14 mouse cellular contexts compared by ENCODE assay signal in genomic region chr10:118608376-118609145, GRCm38 (mm10).
"Had no signal": no experiment of that assay in that cellular context is flagged by ENCODE, and none has a peak within 500 bp of the region (broad histone marks: within the 10 kb centered on the region; RNA-seq: fewer than 3 reads in every experiment).

No protein-coding gene starts in this region.

- ATAC-seq: lung, postnatal 0 days; midbrain, embryonic 15.5 days had no signal

- H3K9ac ChIP-seq: limb, embryonic 12.5 days; liver, embryonic 15.5 days; midbrain, embryonic 15.5 days; neural tube, embryonic 13.5 days; stomach, embryonic 15.5 days had no signal

- DNase-seq: kidney, adult 8-10 months; liver; lung, adult 2 months; lung, postnatal 36 days; right cerebral cortex, postnatal 14 days; thymus, postnatal 36 days had no signal

- H3K36me3 ChIP-seq: limb, embryonic 12.5 days; liver, embryonic 15.5 days; midbrain, embryonic 10.5 days; midbrain, embryonic 15.5 days; neural tube, embryonic 13.5 days; stomach, embryonic 15.5 days had no signal

- H3K9me3 ChIP-seq: liver, embryonic 15.5 days; midbrain, embryonic 15.5 days; neural tube, embryonic 13.5 days; stomach, embryonic 15.5 days had no signal

- H3K27me3 ChIP-seq: limb, embryonic 12.5 days; liver, embryonic 15.5 days; midbrain, embryonic 15.5 days; neural tube, embryonic 13.5 days; stomach, embryonic 15.5 days had no signal

- H3K27ac ChIP-seq: layer of hippocampus, adult 2 months; limb, embryonic 12.5 days; liver, embryonic 15.5 days; midbrain, embryonic 10.5 days; midbrain, embryonic 15.5 days; neural tube, embryonic 13.5 days; stomach, embryonic 15.5 days had no signal

- H3K4me2 ChIP-seq: limb, embryonic 12.5 days; liver, embryonic 15.5 days; midbrain, embryonic 15.5 days; neural tube, embryonic 13.5 days; stomach, embryonic 15.5 days had no signal

- H3K4me1 ChIP-seq: limb, embryonic 12.5 days; midbrain, embryonic 10.5 days; midbrain, embryonic 15.5 days; neural tube, embryonic 13.5 days; stomach, embryonic 15.5 days had no signal

- H3K4me3 ChIP-seq: layer of hippocampus, adult 2 months; limb, embryonic 12.5 days; liver, embryonic 15.5 days; midbrain, embryonic 10.5 days; midbrain, embryonic 15.5 days; neural tube, embryonic 13.5 days; stomach, embryonic 15.5 days had no signal
